Mouse (Mus musculus): ENCODE data around the gene Syngap1. TPM values are rescaled to one million over a fixed set of nuclear protein-coding genes. Genes with fewer than 3 reads are reported as not detected.

Gene Syngap1
- total and polyA plus RNA-seq, 2 experiments from 2014 or later = 6.1 to 90.3 TPM

DNA sequence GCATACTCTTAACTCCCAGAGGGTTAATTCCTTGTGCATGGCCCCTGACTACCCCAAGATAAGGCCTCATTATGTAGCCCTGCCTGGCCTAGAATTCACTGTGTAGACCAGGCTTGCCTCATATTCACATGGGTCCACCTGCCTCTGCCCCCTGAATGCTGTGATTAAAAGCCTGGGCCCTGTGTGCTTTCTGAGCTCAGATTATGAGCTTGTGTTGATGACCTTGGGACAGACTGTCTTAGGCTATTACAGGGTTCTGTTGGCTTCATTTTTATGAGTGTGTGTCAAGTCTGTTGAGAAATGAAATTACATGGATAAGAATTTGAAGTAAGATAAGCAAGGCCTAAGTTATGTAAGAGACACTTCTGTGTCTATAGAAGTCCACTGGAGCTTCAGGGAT is 49.5 kb downstream of the Syngap1 start:
- no peaks in the 10 kb centered on the region for H3K4me1 ChIP-seq (ENCODE audit: insufficient read depth, low read length)
- H3K9me3 ChIP-seq (ENCODE audit: low read length) = no peaks in the 10 kb centered on the region
- TF ChIP-seq CTCF (IDR thresholded peaks at IDR 0.05) = no peak
- H3K27ac ChIP-seq (ENCODE audit: low read depth, low read length) = no peak overlapping the region
- no peak for ATAC-seq (ENCODE audit: low FRiP score)
- H3K27me3 ChIP-seq (ENCODE audit: insufficient read depth, low read length) = no peaks in the 10 kb centered on the region
- no peaks in the 10 kb centered on the region for H3K36me3 ChIP-seq (ENCODE audit: insufficient read depth, low read length)
- DNase-seq (ENCODE audit: low spot score) = no peak
- H3K9ac ChIP-seq (replicated peaks; ENCODE audit: low read length, poor library complexity, severe bottlenecking) = no peak overlapping the region
- no peak overlapping the region for H3K4me2 ChIP-seq (ENCODE audit: low read depth, low read length, poor library complexity, severe bottlenecking)
- H3K4me3 ChIP-seq (ENCODE audit: low read depth, low read length) = no peak overlapping the region

DNA sequence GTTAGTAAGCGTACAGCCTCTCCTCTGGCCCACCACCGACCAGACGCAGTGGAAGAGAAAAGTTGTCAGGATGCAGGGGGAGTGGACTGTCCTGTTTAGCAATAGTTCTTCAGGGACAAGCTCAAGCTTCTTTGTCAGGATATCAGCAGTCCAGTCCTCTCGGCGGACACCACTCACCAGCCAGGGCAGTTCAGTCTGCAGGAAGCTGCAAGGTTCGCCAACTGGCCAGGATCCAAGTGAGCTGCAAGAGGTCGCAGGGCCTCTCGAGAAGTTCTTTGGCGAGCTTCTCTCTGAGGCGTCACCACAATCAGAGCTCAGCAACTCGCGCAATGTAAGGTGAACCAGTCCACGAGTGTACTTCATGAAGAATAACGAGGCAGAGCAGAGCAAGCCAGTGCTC is 53.4 kb downstream of the Syngap1 start:
- H3K4me2 ChIP-seq (ENCODE audit: low read depth, low read length, poor library complexity, severe bottlenecking) = no peak overlapping the region
- H3K4me3 ChIP-seq (ENCODE audit: low read depth, low read length) = no peak overlapping the region
- no peak overlapping the region for H3K27ac ChIP-seq (ENCODE audit: low read depth, low read length)
- no peaks in the 10 kb centered on the region for H3K4me1 ChIP-seq (ENCODE audit: insufficient read depth, low read length)
- WGBS = 81% methylated on average over 14 of the region's 14 CpGs
- no peaks in the 10 kb centered on the region for H3K27me3 ChIP-seq (ENCODE audit: insufficient read depth, low read length)
- H3K9me3 ChIP-seq (ENCODE audit: low read length) = no peaks in the 10 kb centered on the region
- no peaks in the 10 kb centered on the region for H3K36me3 ChIP-seq (ENCODE audit: insufficient read depth, low read length)
- DNase-seq (ENCODE audit: low spot score) = peak; percentile 35
- no peak for ATAC-seq (ENCODE audit: low FRiP score)
- no peak for TF ChIP-seq CTCF (IDR thresholded peaks at IDR 0.05)
- H3K9ac ChIP-seq (replicated peaks; ENCODE audit: low read length, poor library complexity, severe bottlenecking) = no peak overlapping the region

DNA sequence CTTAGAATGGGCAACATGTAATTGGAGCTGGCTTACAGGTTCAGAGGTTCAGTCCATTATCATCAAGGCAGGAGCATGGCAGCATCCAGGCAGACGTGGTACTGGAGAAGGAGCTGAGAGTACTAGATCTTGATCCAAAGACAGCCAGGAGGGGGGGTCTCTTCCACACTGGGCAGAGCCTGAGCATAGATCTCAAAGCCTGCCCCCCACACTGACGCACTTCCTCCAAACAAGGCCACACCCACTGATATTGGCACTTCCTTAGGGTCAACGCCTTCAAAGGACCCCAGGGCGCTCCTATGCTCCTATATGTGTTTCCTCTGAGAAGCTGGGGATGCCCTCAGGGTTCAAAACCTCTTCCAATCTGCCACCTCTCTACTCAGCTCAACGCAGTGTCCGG is 54.0 kb downstream of the Syngap1 start:
- no peak overlapping the region for H3K27ac ChIP-seq (ENCODE audit: low read depth, low read length)
- H3K36me3 ChIP-seq (ENCODE audit: insufficient read depth, low read length) = no peaks in the 10 kb centered on the region
- ATAC-seq (ENCODE audit: low FRiP score) = no peak
- no peaks in the 10 kb centered on the region for H3K4me1 ChIP-seq (ENCODE audit: insufficient read depth, low read length)
- no peaks in the 10 kb centered on the region for H3K27me3 ChIP-seq (ENCODE audit: insufficient read depth, low read length)
- H3K4me3 ChIP-seq (ENCODE audit: low read depth, low read length) = no peak overlapping the region
- no peak overlapping the region for H3K9ac ChIP-seq (replicated peaks; ENCODE audit: low read length, poor library complexity, severe bottlenecking)
- H3K9me3 ChIP-seq (ENCODE audit: low read length) = no peaks in the 10 kb centered on the region
- DNase-seq (ENCODE audit: low spot score) = no peak
- H3K4me2 ChIP-seq (ENCODE audit: low read depth, low read length, poor library complexity, severe bottlenecking) = no peak overlapping the region
- TF ChIP-seq CTCF (IDR thresholded peaks at IDR 0.05) = no peak
- 78% methylated on average over 6 of the region's 6 CpGs for WGBS

DNA sequence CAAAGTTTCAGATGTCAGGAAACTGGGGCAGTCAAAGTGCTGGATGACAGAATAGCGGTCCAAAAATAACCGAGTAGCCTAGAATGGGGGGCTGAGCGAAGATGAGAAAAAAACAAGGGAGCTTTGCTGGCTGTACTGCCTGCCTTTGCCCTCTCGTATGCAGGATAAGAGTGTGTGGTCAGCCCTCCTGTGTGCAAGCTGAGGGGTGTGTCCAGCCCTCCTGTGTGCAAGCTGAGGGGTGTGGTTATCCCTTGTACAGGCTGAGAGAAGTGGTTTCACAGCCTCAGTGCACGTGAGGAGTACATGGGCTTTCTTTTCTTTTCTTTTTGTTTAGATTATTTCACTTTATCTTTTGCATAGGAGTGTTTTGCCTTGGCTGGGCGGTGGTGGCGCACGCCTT is 54.5 kb downstream of the Syngap1 start:
- ATAC-seq (ENCODE audit: low FRiP score) (no peak), DNase-seq (ENCODE audit: low spot score) (no peak)
- WGBS = 75% methylated on average over 8 of the region's 8 CpGs
- no peak overlapping the region for H3K4me3 ChIP-seq (ENCODE audit: low read depth, low read length)
- no peak overlapping the region for H3K9ac ChIP-seq (replicated peaks; ENCODE audit: low read length, poor library complexity, severe bottlenecking)
- H3K27ac ChIP-seq (ENCODE audit: low read depth, low read length) = no peak overlapping the region
- no peak for TF ChIP-seq CTCF (IDR thresholded peaks at IDR 0.05)
- no peaks in the 10 kb centered on the region for H3K27me3 ChIP-seq (ENCODE audit: insufficient read depth, low read length)
- H3K36me3 ChIP-seq (ENCODE audit: insufficient read depth, low read length) = no peaks in the 10 kb centered on the region
- H3K9me3 ChIP-seq (ENCODE audit: low read length) = no peaks in the 10 kb centered on the region
- H3K4me1 ChIP-seq (ENCODE audit: insufficient read depth, low read length) = no peaks in the 10 kb centered on the region
- no peak overlapping the region for H3K4me2 ChIP-seq (ENCODE audit: low read depth, low read length, poor library complexity, severe bottlenecking)

DNA sequence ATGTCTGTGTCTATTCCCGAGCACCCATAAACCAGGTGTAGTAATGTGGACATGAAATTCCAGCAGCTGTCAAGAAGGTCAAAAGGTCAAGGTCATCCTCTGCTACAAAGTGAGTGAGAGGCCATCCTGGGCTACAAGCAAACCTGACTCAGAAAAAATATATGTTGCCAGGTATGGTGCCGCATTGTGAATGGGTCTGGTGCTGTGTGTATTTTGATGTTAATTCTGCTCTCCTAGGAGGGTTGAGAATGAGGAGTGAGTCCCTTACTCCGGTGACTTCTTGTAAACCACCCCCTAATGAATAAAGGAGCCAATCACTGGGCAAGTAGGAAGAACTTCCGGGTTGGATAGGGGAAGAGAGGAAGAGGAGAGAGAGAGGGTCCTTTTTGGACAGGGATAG is 56.6 kb downstream of the Syngap1 start:
- Histone ChIP-seq H3K9ac (replicated peaks; ENCODE audit: low read length, poor library complexity, severe bottlenecking) (no peak overlapping the region), H3K27me3 (ENCODE audit: insufficient read depth, low read length) (no peaks in the 10 kb centered on the region), H3K4me2 (ENCODE audit: low read depth, low read length, poor library complexity, severe bottlenecking) (no peak overlapping the region), H3K36me3 (ENCODE audit: insufficient read depth, low read length) (no peaks in the 10 kb centered on the region), H3K9me3 (ENCODE audit: low read length) (no peaks in the 10 kb centered on the region), H3K4me1 (ENCODE audit: insufficient read depth, low read length) (no peaks in the 10 kb centered on the region), H3K4me3 (ENCODE audit: low read depth, low read length) (no peak overlapping the region), H3K27ac (ENCODE audit: low read depth, low read length) (no peak overlapping the region)
- no peak for ATAC-seq (ENCODE audit: low FRiP score)
- TF ChIP-seq CTCF (IDR thresholded peaks at IDR 0.05) = no peak
- no peak for DNase-seq (ENCODE audit: low spot score)
- 88% methylated on average over 4 of the region's 4 CpGs for WGBS

DNA sequence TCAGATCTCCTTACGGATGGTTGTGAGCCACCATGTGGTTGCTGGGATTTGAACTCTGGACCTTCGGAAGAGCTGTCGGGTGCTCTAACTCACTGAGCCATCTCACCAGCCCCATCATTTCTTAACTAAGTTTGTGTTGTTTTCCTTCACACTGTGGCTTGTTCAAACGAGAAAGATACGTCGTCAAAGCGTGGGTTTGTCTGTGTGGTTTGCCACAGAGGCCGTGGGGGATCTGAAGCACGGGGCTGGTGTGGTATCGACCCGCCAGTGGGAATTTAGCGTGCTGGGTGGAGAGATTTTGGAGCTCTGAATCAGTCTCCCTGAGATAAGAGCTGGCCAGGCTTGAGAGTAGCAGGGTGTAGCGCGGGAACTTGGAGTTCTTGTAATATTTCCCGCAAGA is 57.2 kb downstream of the Syngap1 start:
- 92% methylated on average over 15 of the region's 15 CpGs for WGBS
- no peaks in the 10 kb centered on the region for H3K27me3 ChIP-seq (ENCODE audit: insufficient read depth, low read length)
- H3K27ac ChIP-seq (ENCODE audit: low read depth, low read length) = no peak overlapping the region
- ATAC-seq (ENCODE audit: low FRiP score) (no peak), DNase-seq (ENCODE audit: low spot score) (no peak)
- H3K4me2 ChIP-seq (ENCODE audit: low read depth, low read length, poor library complexity, severe bottlenecking) = no peak overlapping the region
- no peaks in the 10 kb centered on the region for H3K36me3 ChIP-seq (ENCODE audit: insufficient read depth, low read length)
- no peak for TF ChIP-seq CTCF (IDR thresholded peaks at IDR 0.05)
- H3K9me3 ChIP-seq (ENCODE audit: low read length) = no peaks in the 10 kb centered on the region
- H3K4me1 ChIP-seq (ENCODE audit: insufficient read depth, low read length) = no peaks in the 10 kb centered on the region
- H3K4me3 ChIP-seq (ENCODE audit: low read depth, low read length) = no peak overlapping the region
- H3K9ac ChIP-seq (replicated peaks; ENCODE audit: low read length, poor library complexity, severe bottlenecking) = no peak overlapping the region

DNA sequence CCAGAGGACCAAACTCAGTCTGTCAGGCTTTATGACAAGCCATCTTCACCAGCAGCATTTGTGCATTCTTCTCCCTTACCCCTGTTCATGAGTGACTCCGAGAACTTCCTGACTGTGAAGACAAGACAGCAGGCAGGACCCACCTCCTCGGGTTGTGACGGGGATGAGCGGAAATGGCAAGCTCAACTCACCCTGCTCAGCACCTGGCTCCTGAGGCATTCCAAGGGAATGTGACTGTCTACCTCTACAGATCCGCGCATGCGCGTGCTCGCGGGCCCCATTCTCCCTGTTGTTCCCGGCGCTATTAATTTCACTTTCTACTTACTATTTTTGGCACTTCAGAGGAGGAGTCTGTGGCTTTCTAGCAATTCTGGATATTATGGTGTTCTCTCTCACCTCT is 58.9 kb downstream of the Syngap1 start:
- no peak overlapping the region for H3K27ac ChIP-seq (ENCODE audit: low read depth, low read length)
- no peak overlapping the region for H3K4me3 ChIP-seq (ENCODE audit: low read depth, low read length)
- no peaks in the 10 kb centered on the region for H3K4me1 ChIP-seq (ENCODE audit: insufficient read depth, low read length)
- no peak for TF ChIP-seq CTCF (IDR thresholded peaks at IDR 0.05)
- no peak overlapping the region for H3K4me2 ChIP-seq (ENCODE audit: low read depth, low read length, poor library complexity, severe bottlenecking)
- no peak overlapping the region for H3K9ac ChIP-seq (replicated peaks; ENCODE audit: low read length, poor library complexity, severe bottlenecking)
- ATAC-seq (ENCODE audit: low FRiP score) (no peak), DNase-seq (ENCODE audit: low spot score) (peak; percentile 28)
- H3K9me3 ChIP-seq (ENCODE audit: low read length) = no peaks in the 10 kb centered on the region
- WGBS = 81% methylated on average over 12 of the region's 12 CpGs
- H3K27me3 ChIP-seq (ENCODE audit: insufficient read depth, low read length) = no peaks in the 10 kb centered on the region
- H3K36me3 ChIP-seq (ENCODE audit: insufficient read depth, low read length) = no peaks in the 10 kb centered on the region
